Mouse (Mus musculus): ENCODE measurements around the gene Ube2l3. TPM values are rescaled to one million over a fixed set of nuclear protein-coding genes. Genes with fewer than 3 reads are reported as not detected.
"Not testable (repeated sequence)": the region's sequence is repeated elsewhere in the genome, so short reads cannot be mapped to it uniquely, and the experiment has no call there.

Gene Ube2l3
- polyA plus RNA-seq, 1 experiment from 2014 or later: 422 TPM

DNA sequence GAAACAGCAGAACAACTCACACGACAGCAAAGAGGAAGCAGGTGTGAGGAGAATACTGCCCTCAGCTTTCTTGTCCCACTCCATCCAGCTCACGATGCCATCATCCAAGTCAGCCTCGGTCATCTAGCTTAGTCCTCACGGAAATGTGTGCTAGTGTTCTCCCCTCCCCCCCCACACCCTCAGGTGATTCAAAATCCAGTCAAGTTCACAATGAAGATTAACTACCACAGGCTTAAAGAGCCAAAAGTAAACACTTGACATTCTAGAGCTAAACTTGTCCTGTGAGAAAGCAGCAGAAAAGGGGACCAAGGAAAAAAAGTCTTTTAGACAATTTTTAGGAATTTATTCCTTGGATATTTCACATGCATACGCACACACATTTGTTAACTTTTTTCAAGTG is 34.4 kb downstream of the Ube2l3 start:
- ATAC-seq (ENCODE audit: low FRiP score) (no peak), DNase-seq (ENCODE audit: low spot score) (no peak)
- no peaks in the 10 kb centered on the region for H3K4me1 ChIP-seq (replicated peaks; ENCODE audit: control insufficient read depth, insufficient read depth, low read length)
- H3K9ac ChIP-seq (ENCODE audit: low read depth, low read length): no peak overlapping the region
- no peak overlapping the region for H3K4me3 ChIP-seq (ENCODE audit: low read depth, low read length)
- H3K27ac ChIP-seq (ENCODE audit: low read depth, low read length): no peak overlapping the region
- H3K4me2 ChIP-seq (replicated peaks; ENCODE audit: low read depth, low read length): no peak overlapping the region
- no peaks in the 10 kb centered on the region for H3K27me3 ChIP-seq (ENCODE audit: control insufficient read depth, insufficient read depth, low read length)
- 92% methylated on average over 5 of the region's 5 CpGs for WGBS
- H3K36me3 ChIP-seq (ENCODE audit: control insufficient read depth, insufficient read depth, low read length): 0 out of 2 replicates have a peak, but pooled peaks cover 6% of the 10 kb centered on the region
- H3K9me3 ChIP-seq (ENCODE audit: control insufficient read depth, low read length): no peaks in the 10 kb centered on the region

DNA sequence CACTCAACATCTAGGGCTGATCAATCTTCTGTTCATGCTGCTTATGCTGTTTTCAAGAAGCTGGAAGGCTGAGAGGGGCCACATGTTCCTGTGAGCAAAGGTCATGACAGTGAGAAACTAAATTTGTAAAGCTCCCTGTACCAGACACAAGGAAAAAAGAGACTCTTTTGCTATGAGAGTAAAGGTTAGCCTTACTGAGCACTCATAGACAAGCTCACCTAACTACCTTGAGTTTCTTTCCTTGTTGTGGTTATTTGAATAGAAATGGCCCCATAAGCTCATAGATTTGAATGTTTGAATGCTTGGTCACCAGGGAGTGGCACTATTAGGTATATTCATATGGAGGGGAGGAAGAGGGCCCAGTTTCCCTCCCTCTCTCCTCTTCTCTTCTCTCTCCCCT is 35.3 kb downstream of the Ube2l3 start:
- Histone ChIP-seq H3K27ac (ENCODE audit: low read depth, low read length) (no peak overlapping the region), H3K4me1 (replicated peaks; ENCODE audit: control insufficient read depth, insufficient read depth, low read length) (no peaks in the 10 kb centered on the region), H3K27me3 (ENCODE audit: control insufficient read depth, insufficient read depth, low read length) (no peaks in the 10 kb centered on the region), H3K36me3 (ENCODE audit: control insufficient read depth, insufficient read depth, low read length) (0 out of 2 replicates have a peak, but pooled peaks cover 6% of the 10 kb centered on the region), H3K4me2 (replicated peaks; ENCODE audit: low read depth, low read length) (no peak overlapping the region), H3K9ac (ENCODE audit: low read depth, low read length) (no peak overlapping the region), H3K4me3 (ENCODE audit: low read depth, low read length) (no peak overlapping the region), H3K9me3 (ENCODE audit: control insufficient read depth, low read length) (no peaks in the 10 kb centered on the region)
- DNase-seq (ENCODE audit: low spot score) (no peak), ATAC-seq (ENCODE audit: low FRiP score) (no peak)

DNA sequence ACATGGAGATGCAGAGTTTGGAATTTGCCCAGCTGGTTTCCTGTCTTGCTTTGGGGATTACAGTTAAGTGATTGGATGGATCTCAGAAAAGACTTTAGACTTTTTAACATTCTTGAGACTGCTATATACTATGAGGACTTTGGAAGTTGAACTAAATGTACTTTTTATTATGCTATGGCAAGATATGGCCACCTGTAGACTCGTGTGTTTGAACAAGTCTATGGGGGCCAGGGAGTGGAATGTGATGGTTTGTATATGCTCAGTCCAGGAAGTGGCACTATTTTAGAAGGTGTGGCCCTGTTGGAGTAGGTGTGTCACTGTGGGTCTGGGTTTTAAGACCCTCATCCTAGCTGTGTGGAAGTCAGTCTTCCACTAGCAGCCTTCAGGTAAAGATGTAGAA is 37.0 kb downstream of the Ube2l3 start:
- H3K36me3 ChIP-seq (ENCODE audit: control insufficient read depth, insufficient read depth, low read length); H3K27ac ChIP-seq (ENCODE audit: low read depth, low read length); H3K9ac ChIP-seq (ENCODE audit: low read depth, low read length); H3K4me3 ChIP-seq (ENCODE audit: low read depth, low read length); H3K4me1 ChIP-seq (replicated peaks; ENCODE audit: control insufficient read depth, insufficient read depth, low read length); DNase-seq (ENCODE audit: low spot score); H3K9me3 ChIP-seq (ENCODE audit: control insufficient read depth, low read length); H3K4me2 ChIP-seq (replicated peaks; ENCODE audit: low read depth, low read length); H3K27me3 ChIP-seq (ENCODE audit: control insufficient read depth, insufficient read depth, low read length); ATAC-seq (ENCODE audit: low FRiP score): not testable (repeated sequence)
- WGBS: 92% methylated on average over 1 of the region's 1 CpGs

DNA sequence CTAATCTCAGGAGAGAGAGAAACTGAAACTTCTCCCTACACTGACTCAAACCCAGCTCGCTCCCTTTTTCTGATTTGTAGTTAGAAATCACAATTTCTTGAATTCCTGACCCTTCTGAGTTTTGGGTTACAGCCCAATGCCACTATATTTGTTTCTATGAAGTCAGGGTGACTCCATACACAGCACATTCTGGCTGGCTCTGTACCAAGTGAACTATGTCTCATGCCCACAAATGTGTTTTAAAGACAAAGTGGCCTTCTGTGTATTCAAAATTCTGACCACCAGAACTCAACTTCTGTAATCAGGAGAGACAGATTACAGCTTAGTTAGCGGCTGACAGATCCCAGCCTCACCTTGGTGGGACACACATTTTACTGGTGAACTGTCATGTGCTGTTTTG is 48.1 kb downstream of the Ube2l3 start:
- H3K36me3 ChIP-seq (ENCODE audit: control insufficient read depth, insufficient read depth, low read length): peaks cover 3% of the 10 kb centered on the region; the same call in 1 of the 2 replicates
- ATAC-seq (ENCODE audit: low FRiP score): no peak
- WGBS: 97% methylated on average over 2 of the region's 2 CpGs

DNA sequence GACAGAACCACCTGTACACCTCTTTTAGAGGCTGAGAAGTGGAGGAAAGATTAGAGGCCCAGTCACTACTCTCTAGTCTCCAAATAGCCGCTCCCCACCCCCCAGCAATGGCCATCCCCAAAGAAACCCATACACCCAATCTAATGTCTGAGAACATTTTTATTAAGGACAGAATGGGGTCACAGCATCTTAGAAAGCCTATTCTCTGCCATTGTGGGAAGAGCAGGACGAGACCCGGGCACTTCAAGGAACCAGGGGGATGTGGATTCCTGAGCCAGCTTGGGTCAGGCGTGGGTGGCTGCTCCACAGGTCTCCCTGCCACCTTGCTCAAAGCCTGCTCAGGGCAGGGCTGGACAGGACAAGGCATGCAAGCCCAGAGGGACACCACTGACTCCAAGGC is 50.6 kb downstream of the Ube2l3 start:
- Histone ChIP-seq H3K27me3 (ENCODE audit: control insufficient read depth, insufficient read depth, low read length) (peaks cover 12% of the 10 kb centered on the region), H3K9ac (ENCODE audit: low read depth, low read length) (no peak overlapping the region), H3K4me1 (replicated peaks; ENCODE audit: control insufficient read depth, insufficient read depth, low read length) (0 out of 2 replicates have a peak, but pooled peaks cover 3% of the 10 kb centered on the region), H3K4me2 (replicated peaks; ENCODE audit: low read depth, low read length) (no peak overlapping the region), H3K27ac (ENCODE audit: low read depth, low read length) (no peak overlapping the region), H3K4me3 (ENCODE audit: low read depth, low read length) (no peak overlapping the region), H3K9me3 (ENCODE audit: control insufficient read depth, low read length) (no peaks in the 10 kb centered on the region), H3K36me3 (ENCODE audit: control insufficient read depth, insufficient read depth, low read length) (no peaks in the 10 kb centered on the region)
- DNase-seq (ENCODE audit: low spot score) (no peak), ATAC-seq (ENCODE audit: low FRiP score) (no peak)
- WGBS: 92% methylated on average over 4 of the region's 4 CpGs

More for the DNA sequence above, 48.1 kb downstream of the Ube2l3 start:
- Histone ChIP-seq H3K4me1 (replicated peaks; ENCODE audit: control insufficient read depth, insufficient read depth, low read length) (no peaks in the 10 kb centered on the region), H3K27me3 (ENCODE audit: control insufficient read depth, insufficient read depth, low read length) (no peaks in the 10 kb centered on the region), H3K4me2 (replicated peaks; ENCODE audit: low read depth, low read length) (no peak overlapping the region), H3K9ac (ENCODE audit: low read depth, low read length) (no peak overlapping the region), H3K4me3 (ENCODE audit: low read depth, low read length) (no peak overlapping the region), H3K27ac (ENCODE audit: low read depth, low read length) (no peak overlapping the region), H3K9me3 (ENCODE audit: control insufficient read depth, low read length) (no peaks in the 10 kb centered on the region)
- DNase-seq (ENCODE audit: low spot score): no peak

DNA sequence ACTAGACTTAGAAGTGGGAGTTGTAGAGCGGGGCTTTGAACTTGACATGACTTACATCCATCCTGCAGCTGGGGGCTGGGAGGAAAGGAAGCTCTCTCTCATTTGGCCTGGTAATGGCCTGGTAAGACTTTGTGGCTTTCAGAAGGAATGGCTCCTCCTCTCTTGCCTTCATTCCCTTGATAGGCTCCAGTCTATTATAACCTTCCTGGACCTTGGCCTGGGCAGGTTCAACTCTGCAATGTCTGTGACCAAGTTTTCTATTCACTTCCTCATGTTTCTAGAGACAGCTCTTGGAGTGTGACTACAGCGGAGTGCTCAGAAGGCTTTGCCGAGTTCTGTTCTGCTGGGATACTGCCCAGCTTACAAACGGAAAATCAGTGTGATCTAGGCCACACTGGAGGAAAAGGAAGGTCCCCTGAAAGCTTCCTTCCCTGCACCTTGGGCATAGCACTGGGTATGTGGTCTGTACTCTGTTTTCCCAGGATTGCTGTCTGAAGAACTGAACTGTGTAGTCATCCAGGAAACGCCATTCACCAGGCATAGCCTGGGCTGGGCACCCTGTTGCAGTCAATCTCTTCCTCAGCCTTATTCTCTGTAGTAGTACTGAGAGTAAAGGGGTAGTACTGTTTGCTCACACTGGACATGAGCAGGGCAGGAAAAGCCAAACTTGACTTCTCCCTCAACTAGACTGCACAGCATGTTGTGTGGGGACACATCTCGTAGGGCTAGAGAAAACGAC is 51.8 kb downstream of the Ube2l3 start:
- ATAC-seq (ENCODE audit: low FRiP score): no peak
- Histone ChIP-seq H3K9me3 (ENCODE audit: control insufficient read depth, low read length) (no peaks in the 10 kb centered on the region), H3K36me3 (ENCODE audit: control insufficient read depth, insufficient read depth, low read length) (no peaks in the 10 kb centered on the region), H3K4me3 (ENCODE audit: low read depth, low read length) (no peak overlapping the region), H3K4me1 (replicated peaks; ENCODE audit: control insufficient read depth, insufficient read depth, low read length) (0 out of 2 replicates have a peak, but pooled peaks cover 3% of the 10 kb centered on the region), H3K9ac (ENCODE audit: low read depth, low read length) (no peak overlapping the region), H3K27me3 (ENCODE audit: control insufficient read depth, insufficient read depth, low read length) (peaks cover 12% of the 10 kb centered on the region), H3K27ac (ENCODE audit: low read depth, low read length) (no peak overlapping the region), H3K4me2 (replicated peaks; ENCODE audit: low read depth, low read length) (no peak overlapping the region)
- 87% methylated on average over 7 of the region's 7 CpGs for WGBS
- no peak for DNase-seq (ENCODE audit: low spot score)

DNA sequence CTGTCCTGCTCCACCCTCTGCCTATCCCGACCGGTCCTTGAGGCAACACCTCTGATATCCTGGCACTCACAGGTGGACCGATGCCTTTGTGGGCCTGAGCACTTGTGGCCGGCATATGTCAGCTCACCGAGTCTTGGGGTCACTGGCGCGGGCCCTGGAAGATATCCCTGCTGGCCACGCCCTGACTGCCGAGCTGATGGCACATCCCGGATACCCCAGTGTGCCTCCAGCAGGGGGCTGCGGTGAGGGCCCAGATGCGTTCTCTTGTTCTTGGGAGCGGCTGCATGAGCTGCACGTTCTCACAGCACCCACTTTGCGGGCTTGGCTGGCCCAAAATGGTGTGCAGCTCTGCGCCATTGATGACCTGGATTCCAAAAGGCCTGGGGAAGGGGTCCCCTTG is 54.4 kb downstream of the Ube2l3 start:
- peak overlapping the region; percentile 36 for H3K4me3 ChIP-seq (ENCODE audit: low read depth, low read length)
- H3K4me2 ChIP-seq (replicated peaks; ENCODE audit: low read depth, low read length): peak overlapping the region; percentile 80
- H3K36me3 ChIP-seq (ENCODE audit: control insufficient read depth, insufficient read depth, low read length): no peaks in the 10 kb centered on the region
- H3K9me3 ChIP-seq (ENCODE audit: control insufficient read depth, low read length): no peaks in the 10 kb centered on the region
- 6% methylated on average over 16 of the region's 16 CpGs for WGBS
- H3K27ac ChIP-seq (ENCODE audit: low read depth, low read length): no peak overlapping the region
- 0 out of 2 replicates have a peak, but pooled peaks cover 3% of the 10 kb centered on the region for H3K4me1 ChIP-seq (replicated peaks; ENCODE audit: control insufficient read depth, insufficient read depth, low read length)
- peaks cover 12% of the 10 kb centered on the region for H3K27me3 ChIP-seq (ENCODE audit: control insufficient read depth, insufficient read depth, low read length)
- DNase-seq (ENCODE audit: low spot score) (peak; percentile 67), ATAC-seq (ENCODE audit: low FRiP score) (peak; percentile 25; the same call in 1 of the 2 replicates)
- H3K9ac ChIP-seq (ENCODE audit: low read depth, low read length): no peak overlapping the region

DNA sequence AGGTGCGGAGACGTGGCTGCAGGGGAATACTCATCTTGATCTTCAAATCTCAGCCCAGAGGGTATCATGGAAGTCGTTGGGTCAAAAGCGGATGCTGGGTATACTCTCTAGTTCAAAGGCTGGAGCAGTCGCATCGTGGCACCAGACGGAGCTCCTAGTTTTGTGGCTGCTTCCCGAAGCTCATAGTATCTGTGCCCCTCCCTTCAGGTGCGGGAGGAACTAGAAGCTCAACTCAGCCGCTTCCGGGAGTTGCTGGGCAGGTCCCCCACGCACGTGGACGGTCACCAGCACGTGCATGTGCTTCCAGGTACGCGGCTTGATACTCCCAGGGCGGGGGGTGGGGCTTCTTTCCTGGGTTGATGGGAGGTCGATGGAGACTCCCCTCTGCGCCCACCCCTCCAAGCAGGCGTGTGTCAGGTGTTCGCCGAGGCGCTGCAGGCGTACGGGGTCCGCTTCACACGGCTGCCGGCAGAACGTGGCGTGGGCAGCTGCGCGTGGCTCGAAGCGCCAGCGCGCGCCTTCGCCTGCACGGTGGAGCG is 55.0 kb downstream of the Ube2l3 start:
- H3K27ac ChIP-seq (ENCODE audit: low read depth, low read length): no peak overlapping the region
- H3K4me1 ChIP-seq (replicated peaks; ENCODE audit: control insufficient read depth, insufficient read depth, low read length): 0 out of 2 replicates have a peak, but pooled peaks cover 3% of the 10 kb centered on the region
- no peaks in the 10 kb centered on the region for H3K9me3 ChIP-seq (ENCODE audit: control insufficient read depth, low read length)
- WGBS: 1% methylated on average over 41 of the region's 41 CpGs
- peak overlapping the region; percentile 36 for H3K4me3 ChIP-seq (ENCODE audit: low read depth, low read length)
- ATAC-seq (ENCODE audit: low FRiP score) (peak; percentile 31; the same call in 1 of the 2 replicates), DNase-seq (ENCODE audit: low spot score) (peak; percentile 43)
- H3K27me3 ChIP-seq (ENCODE audit: control insufficient read depth, insufficient read depth, low read length): peaks cover 12% of the 10 kb centered on the region
- no peaks in the 10 kb centered on the region for H3K36me3 ChIP-seq (ENCODE audit: control insufficient read depth, insufficient read depth, low read length)
- peak overlapping the region; percentile 28 for H3K9ac ChIP-seq (ENCODE audit: low read depth, low read length)
- peak overlapping the region; percentile 80 for H3K4me2 ChIP-seq (replicated peaks; ENCODE audit: low read depth, low read length)

DNA sequence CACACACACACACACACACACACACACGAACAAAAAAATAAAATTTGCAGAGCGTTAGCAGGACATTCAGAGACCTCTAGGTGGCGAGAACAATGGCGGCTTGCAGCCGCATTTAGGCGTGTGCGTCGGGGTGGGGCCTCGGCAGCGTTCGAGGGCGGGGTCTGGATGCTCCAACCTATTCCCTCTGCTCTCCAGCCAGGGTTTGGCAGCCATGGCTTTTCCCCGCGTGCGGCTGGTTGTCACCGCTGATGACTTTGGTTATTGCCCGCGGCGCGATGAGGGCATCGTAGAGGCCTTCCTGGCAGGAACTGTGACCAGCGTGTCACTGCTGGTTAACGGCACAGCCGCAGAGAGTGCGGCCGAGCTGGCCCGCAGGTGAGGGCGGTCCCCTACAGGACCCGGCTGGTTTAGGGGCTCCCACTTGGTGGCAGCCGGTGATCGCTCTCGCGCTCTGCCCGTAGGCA is 55.6 kb downstream of the Ube2l3 start, which contains the start of gene Ccdc116:
Ccdc116 (minus strand) TSS at position 458 of the 464 bp plus-strand sequence.
- Histone ChIP-seq H3K4me1 (replicated peaks; ENCODE audit: control insufficient read depth, insufficient read depth, low read length) (0 out of 2 replicates have a peak, but pooled peaks cover 3% of the 10 kb centered on the region), H3K4me3 (ENCODE audit: low read depth, low read length) (peak within 1 kb of the TSS; percentile 36), H3K27ac (ENCODE audit: low read depth, low read length) (no peak within 1 kb of the TSS), H3K36me3 (ENCODE audit: control insufficient read depth, insufficient read depth, low read length) (no peaks in the 10 kb centered on the region), H3K9ac (ENCODE audit: low read depth, low read length) (peak within 1 kb of the TSS; percentile 28), H3K9me3 (ENCODE audit: control insufficient read depth, low read length) (no peaks in the 10 kb centered on the region), H3K27me3 (ENCODE audit: control insufficient read depth, insufficient read depth, low read length) (peaks cover 12% of the 10 kb centered on the region), H3K4me2 (replicated peaks; ENCODE audit: low read depth, low read length) (peak within 1 kb of the TSS; percentile 80)
- WGBS: under 1% methylated on average over 34 of the region's 34 CpGs
- ATAC-seq (ENCODE audit: low FRiP score) (peak; percentile 87), DNase-seq (ENCODE audit: low spot score) (peak; percentile 90)

Measured in hindbrain, embryonic 11.5 days (tissue).